Mouse (Mus musculus) thymus, postnatal 0 days (tissue): ENCODE data around the gene Skiv2l. TPM values are rescaled to one million over a fixed set of nuclear protein-coding genes. Genes with fewer than 3 reads are reported as not detected.
"Not testable (repeated sequence)": the region's sequence is repeated elsewhere in the genome, so short reads cannot be mapped to it uniquely, and the experiment has no call there.

Source experiments
- DNase-seq: peaks from one replicate; pipeline ENCODE4 v3.0.0-alpha.2; 2015; ENCODE audit warnings: low spot score
- polyA plus RNA-seq: library from polyadenylated mRNA; unstranded; fragments of >200 nt; fragmentation: Nextera tagmentation; extraction: Ambion mirVana; gene quantifications from 2 replicates; pipeline ENCODE4 v1.2.1, GENCODE M21; 2015

Skiv2l gene
- polyA plus RNA-seq, 1 experiment from 2014 or later, result 49.7 TPM

GRCm38 (mm10) chr17:34814818-34815370, 35.1 kb downstream of the Skiv2l start:
- DNase-seq, result no peak

GRCm38 (mm10) chr17:34813747-34814146, 36.3 kb downstream of the Skiv2l start:
- peak; percentile 35 for DNase-seq

GRCm38 (mm10) chr17:34811275-34811674, 38.7 kb downstream of the Skiv2l start:
- DNase-seq, result no peak

DNA sequence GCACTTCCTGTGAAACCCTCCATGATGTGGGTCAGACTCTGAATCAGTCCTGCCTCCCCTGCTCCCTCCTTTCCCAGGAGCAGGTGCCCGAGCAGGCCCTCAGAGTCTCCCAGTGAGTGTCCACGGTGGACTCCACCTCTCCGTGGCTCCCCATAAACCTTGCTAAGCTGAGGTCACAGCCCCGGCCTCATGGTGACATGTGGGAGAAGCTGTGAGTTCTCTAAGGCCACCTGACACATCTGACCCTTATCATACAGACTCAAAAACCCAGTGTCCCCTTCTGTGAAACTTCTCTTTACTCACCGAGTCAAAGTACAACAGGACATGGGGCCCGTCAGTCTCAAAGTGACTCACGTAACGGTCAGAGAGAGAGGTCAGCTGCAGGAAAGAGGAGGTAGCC, 39.2 kb downstream of the Skiv2l start:
- not testable (repeated sequence) for DNase-seq

DNA sequence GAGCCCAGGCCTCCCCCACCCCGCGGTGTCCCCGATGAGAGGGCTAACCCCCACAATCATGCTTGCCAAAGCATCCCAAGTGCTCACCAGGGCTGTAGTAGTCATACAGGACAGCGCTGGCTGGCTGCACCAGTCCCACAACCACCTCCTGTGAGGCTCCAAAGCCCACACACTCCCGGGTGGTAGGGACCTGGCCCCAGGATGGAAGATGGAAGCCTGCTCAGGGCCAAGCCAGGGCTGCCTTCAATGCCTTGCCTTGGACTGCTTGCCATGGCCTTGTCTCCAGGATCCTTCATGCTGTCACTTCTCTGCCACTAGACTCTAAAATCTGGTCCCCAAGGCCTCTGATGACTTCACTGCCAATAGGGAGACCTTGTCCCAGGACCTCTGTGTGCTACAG, 39.6 kb downstream of the Skiv2l start:
- DNase-seq, result not testable (repeated sequence)

GRCm38 (mm10) chr17:34808599-34809205, 41.3 kb downstream of the Skiv2l start:
- no peak for DNase-seq

DNA sequence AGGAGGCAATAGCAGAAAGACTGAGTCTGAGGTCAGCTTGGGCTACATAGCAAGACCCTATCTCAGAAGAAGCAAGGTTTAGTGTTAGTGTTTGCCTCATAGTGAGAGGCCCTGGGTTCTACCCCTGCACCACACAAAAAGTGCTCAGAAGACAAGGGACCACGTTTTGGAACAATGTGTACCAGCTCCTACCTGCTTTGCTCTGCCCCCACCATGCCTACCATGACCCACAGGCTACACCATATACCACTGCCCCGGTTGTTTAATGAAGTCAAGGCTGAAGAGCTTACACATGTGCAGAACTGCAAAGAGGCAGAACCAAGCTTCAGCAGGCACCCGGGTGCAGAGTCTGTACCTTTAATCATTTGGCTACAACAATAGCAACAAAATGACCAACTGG, 42.8 kb downstream of the Skiv2l start:
- DNase-seq, result no peak

- DNase-seq, result no peak
Observed at GRCm38 (mm10) chr17:34804871-34805562, 45.0 kb downstream of the Skiv2l start.

GRCm38 (mm10) chr17:34804301-34804700, 45.7 kb downstream of the Skiv2l start, which contains the start of gene Cyp21a1:
Cyp21a1 (minus strand) TSS chr17:34804561.
- DNase-seq, result not testable (repeated sequence)

- DNase-seq, result not testable (repeated sequence)
Observed at GRCm38 (mm10) chr17:34803367-34803766, 46.6 kb downstream of the Skiv2l start.

GRCm38 (mm10) chr17:34802756-34803155, 47.3 kb downstream of the Skiv2l start:
- not testable (repeated sequence) for DNase-seq

GRCm38 (mm10) chr17:34800781-34801305, 49.2 kb downstream of the Skiv2l start:
- DNase-seq, result not testable (repeated sequence)

- no peak for DNase-seq
Observed at GRCm38 (mm10) chr17:34799531-34799925, 50.5 kb downstream of the Skiv2l start.

GRCm38 (mm10) chr17:34798866-34799530, 51.0 kb downstream of the Skiv2l start:
- no peak for DNase-seq

GRCm38 (mm10) chr17:34798071-34798470, 51.9 kb downstream of the Skiv2l start:
- DNase-seq, result not testable (repeated sequence)

- DNase-seq, result not testable (repeated sequence)
Observed at GRCm38 (mm10) chr17:34797211-34797995, 52.6 kb downstream of the Skiv2l start.

- no peak for DNase-seq
Observed at GRCm38 (mm10) chr17:34796311-34797140, 53.5 kb downstream of the Skiv2l start.

DNA sequence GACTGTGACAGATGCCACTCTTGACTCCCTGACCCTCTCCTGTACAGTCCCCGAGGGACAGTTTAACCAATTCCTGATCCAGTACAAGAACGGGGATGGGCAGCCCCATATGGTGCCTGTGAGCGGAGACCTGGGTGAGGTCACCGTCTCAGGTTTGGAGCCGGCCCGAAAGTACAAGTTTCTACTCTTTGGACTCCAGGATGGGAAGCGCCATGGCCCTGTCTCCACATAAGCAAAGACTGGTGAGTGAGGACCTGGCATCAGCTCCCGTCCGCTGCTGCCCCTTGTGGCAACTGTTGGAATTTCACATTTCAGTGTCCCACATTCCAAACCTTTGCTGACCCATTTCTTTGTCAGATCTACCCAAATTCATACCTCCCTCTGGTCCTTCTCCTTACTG, 54.4 kb downstream of the Skiv2l start:
- DNase-seq, result peak; percentile 15

GRCm38 (mm10) chr17:34795016-34795415, 55.0 kb downstream of the Skiv2l start:
- no peak for DNase-seq
